Mouse (Mus musculus): Measurements from ENCODE around the gene 2300003K06Rik.
"Not testable (repeated sequence)": the region's sequence is repeated elsewhere in the genome, so short reads cannot be mapped to it uniquely, and the experiment has no call there.

2300003K06Rik gene

GRCm38 (mm10) chr11:99837966-99838365 lies at the start of gene 2300003K06Rik:
2300003K06Rik (minus strand) TSS chr11:99838066.
- DNase-seq (ENCODE audit: extremely low read depth, low read depth): no peak

GRCm38 (mm10) chr11:99878887-99879286 lies 41.0 kb upstream of the 2300003K06Rik start, which contains the start of gene Gm11567:
Gm11567 (plus strand) TSS chr11:99879187.
- DNase-seq (ENCODE audit: extremely low read depth, low read depth): not testable (repeated sequence)

GRCm38 (mm10) chr11:99873089-99873488 lies 35.2 kb upstream of the 2300003K06Rik start, which contains the start of gene Krtap9-1:
Krtap9-1 (plus strand) TSS chr11:99873389.
- not testable (repeated sequence) for DNase-seq (ENCODE audit: extremely low read depth, low read depth)

- not testable (repeated sequence) for DNase-seq (ENCODE audit: extremely low read depth, low read depth)
Observed at GRCm38 (mm10) chr11:99864176-99864575, 26.3 kb upstream of the 2300003K06Rik start, which contains the start of gene Gm11559. Gm11559 (plus strand) TSS chr11:99864476.

GRCm38 (mm10) chr11:99858761-99859160 lies 20.9 kb upstream of the 2300003K06Rik start:
- no peak for DNase-seq (ENCODE audit: extremely low read depth, low read depth)

- no peak for DNase-seq (ENCODE audit: extremely low read depth, low read depth)
Observed at GRCm38 (mm10) chr11:99857617-99858016, 19.8 kb upstream of the 2300003K06Rik start, which contains the start of gene Gm11568. Gm11568 (plus strand) TSS chr11:99857917.

- no peak for DNase-seq (ENCODE audit: extremely low read depth, low read depth)
Observed at GRCm38 (mm10) chr11:99854121-99854520, 16.3 kb upstream of the 2300003K06Rik start.

GRCm38 (mm10) chr11:99851508-99851907 lies 13.6 kb upstream of the 2300003K06Rik start, which contains the start of gene Krtap4-16:
Krtap4-16 (minus strand) TSS chr11:99851608.
- DNase-seq (ENCODE audit: extremely low read depth, low read depth): no peak

- no peak for DNase-seq (ENCODE audit: extremely low read depth, low read depth)
Observed at GRCm38 (mm10) chr11:99846746-99847145, 8.9 kb upstream of the 2300003K06Rik start.

GRCm38 (mm10) chr11:99842185-99842584 lies 4.3 kb upstream of the 2300003K06Rik start:
- no peak for DNase-seq (ENCODE audit: extremely low read depth, low read depth)

GRCm38 (mm10) chr11:99815566-99815965 lies 22.3 kb downstream of the 2300003K06Rik start, which contains the start of gene Gm11564:
Gm11564 (minus strand) TSS chr11:99815666.
- DNase-seq (ENCODE audit: extremely low read depth, low read depth): not testable (repeated sequence)

- DNase-seq (ENCODE audit: extremely low read depth, low read depth): not testable (repeated sequence)
Observed at GRCm38 (mm10) chr11:99809792-99810191, 28.1 kb downstream of the 2300003K06Rik start, which contains the start of gene Krtap4-13. Krtap4-13 (minus strand) TSS chr11:99809892.

- not testable (repeated sequence) for DNase-seq (ENCODE audit: extremely low read depth, low read depth)
Observed at GRCm38 (mm10) chr11:99804346-99804745, 33.5 kb downstream of the 2300003K06Rik start, which contains the start of gene Gm11554. Gm11554 (minus strand) TSS chr11:99804446.

- DNase-seq (ENCODE audit: extremely low read depth, low read depth): not testable (repeated sequence)
Observed at GRCm38 (mm10) chr11:99798832-99799231, 39.0 kb downstream of the 2300003K06Rik start, which contains the start of gene Gm11569. Gm11569 (minus strand) TSS chr11:99798932.

- no peak for DNase-seq (ENCODE audit: extremely low read depth, low read depth)
Observed at GRCm38 (mm10) chr11:99793367-99793766, 44.5 kb downstream of the 2300003K06Rik start, which contains the start of gene Gm11596. Gm11596 (minus strand) TSS chr11:99793467.
